Mouse (Mus musculus) spleen, postnatal 4 days (tissue): ENCODE data around the gene Nadsyn1.

Source experiments
- DNase-seq, 2 experiments: peaks; one replicate each; pipeline ENCODE4 v3.0.0; 2022; ENCODE audit warnings: low spot score in 2 of 2

Gene Nadsyn1

DNA sequence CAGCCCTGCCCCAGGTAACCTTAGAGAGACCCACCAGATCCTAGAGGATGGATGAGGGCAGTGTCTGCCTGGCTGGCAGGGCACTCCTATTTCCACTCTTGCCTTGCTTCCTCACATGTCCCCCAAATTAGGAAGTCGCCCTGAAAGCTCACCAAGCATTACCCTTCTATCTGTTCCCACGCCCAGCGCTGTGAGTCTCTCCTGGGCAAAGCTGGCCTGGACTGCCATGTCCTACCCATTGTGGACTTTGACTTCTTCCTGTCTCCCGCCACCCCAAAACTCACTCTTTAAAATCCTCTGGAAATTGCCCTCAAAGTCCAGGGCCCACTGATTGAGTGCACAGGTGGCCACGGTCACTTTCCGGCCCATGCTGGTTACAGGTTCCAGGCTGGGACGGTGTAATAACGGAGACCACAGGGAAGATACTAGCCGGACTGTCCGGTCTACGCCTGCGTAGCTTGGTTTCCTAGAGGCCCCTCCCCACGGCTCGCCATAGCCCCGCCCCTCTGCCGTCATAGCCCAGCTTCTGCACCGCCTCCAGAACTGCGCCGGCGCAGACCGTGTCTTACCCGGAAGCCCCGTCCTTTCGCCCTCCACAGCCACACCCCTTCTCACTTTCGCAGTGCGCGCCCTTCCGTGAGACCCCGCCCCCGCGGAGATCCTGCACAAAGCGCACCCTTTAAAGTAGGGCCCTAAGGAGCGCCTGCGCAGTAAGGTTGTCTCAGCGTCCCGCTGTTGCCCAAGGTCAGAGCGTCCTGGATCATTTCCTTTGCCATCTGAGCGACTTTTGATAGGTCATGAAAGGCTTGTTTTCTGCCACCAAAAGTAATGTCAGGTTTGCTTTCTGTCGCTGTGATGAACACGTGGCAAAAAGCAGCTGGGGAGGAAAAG, at the start of gene Nadsyn1, which contains the start of gene Dhcr7:
Nadsyn1 (minus strand) TSS at position 475 of the 891 bp plus-strand sequence.
Dhcr7 (plus strand) TSS at position 771 of the 891 bp plus-strand sequence.
- DNase-seq, result peak; percentile 99

DNA sequence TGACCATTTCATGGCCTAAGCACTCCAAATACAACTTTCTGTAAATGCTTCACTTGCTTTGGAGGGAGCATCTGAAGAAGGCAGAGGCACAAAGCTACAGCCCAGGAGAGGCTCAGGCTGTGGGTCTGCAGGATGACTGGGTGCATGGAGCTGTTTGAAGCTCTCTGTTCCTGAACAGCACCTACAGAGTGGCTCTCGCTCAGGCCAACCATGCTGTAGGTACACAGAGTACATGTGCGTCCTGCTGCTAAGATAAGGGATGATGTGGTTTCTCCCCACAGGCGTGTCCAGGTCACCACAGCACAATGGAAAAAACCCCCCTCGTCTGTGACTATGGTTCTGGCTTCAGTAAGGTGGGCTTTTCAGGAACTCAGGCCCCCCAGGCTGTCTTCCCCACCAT, 46.2 kb upstream of the Nadsyn1 start:
- no peak for DNase-seq

DNA sequence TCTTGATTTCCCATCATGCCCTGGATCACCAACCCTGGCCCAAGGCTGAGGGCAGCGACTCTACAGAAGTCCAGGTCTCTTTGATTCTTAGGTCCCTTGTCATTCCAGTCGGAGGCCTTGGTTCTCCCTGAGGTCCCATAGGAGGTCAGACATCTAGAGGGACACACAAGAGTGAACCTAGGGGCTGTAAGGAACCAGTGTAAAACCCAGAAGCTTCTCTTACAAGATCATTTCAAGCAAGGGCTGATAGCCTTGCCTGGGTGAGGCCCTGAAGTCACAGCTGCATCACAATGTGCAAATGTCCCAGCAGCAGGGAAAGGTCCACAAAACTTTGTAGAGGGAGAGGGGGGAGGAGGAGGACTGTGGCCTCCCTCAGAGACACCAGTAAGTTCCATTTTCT, 43.9 kb upstream of the Nadsyn1 start, which contains the start of gene Gm498:
Gm498 (plus strand) TSS at position 301 of the 400 bp plus-strand sequence.
- DNase-seq, result no peak

DNA sequence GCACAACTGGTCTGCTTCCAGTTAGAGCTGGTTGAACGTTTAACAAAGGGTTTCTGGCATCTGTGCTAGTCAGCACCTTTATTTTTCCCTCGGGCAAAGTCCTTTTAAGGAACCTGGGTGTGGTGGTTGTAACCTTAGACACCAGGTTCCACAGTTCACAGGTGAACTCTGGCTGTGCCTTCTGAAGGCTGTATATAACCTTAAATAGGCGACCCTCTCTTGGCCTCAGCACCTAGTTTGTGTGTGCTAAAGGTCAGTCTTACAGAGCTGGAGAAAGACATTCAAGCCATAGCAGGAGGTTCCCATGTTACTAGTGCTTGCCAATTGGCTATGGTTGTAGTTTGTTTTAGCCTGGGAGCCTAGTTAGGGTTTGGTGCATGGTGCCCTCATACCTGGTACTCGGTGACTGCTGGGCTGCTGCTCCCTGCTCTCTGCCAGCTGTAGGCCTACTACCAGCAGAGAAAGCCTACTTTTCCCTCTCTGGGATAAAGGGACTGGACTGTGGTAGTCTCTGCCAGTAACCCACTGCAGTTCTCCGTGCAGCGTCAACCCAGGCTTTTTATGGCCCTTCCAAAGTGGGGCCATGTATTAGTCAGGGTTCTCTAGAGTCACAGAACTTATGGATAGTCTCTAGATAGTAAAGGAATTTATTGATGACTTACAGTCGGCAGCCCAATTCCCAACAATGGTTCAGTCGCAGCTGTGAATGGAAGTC, 26.3 kb upstream of the Nadsyn1 start:
- no peak for DNase-seq

DNA sequence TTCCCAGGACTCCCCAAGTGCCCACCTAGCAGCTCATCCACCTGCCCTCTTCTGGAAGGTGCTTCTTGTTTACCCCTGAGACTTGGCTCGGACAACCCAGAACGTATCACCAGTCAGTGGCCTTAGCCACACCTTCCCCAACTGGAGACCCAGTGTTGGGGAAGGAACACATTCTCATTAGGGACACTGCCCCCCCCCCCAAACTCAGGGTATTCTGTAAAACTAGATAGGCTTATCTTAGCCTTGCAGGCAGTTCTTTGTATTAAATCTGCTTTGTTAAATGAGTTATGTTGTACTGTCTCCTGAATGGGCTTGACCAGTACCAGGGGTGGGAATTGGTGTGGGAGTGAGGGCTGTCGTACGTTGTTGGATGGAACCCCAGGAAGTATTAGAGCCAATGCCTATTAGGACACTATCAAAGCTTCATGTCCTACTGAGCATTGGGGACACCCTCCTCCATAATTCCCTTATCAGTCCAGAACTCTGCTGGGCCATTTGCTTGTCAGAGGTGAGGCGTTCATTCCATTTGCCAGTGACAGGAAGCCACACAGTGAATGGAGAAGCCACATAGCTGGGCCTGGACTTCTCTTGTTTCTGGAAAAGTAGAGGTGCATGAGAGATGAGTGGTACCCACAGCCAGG, 25.6 kb upstream of the Nadsyn1 start:
- DNase-seq, result no peak

DNA sequence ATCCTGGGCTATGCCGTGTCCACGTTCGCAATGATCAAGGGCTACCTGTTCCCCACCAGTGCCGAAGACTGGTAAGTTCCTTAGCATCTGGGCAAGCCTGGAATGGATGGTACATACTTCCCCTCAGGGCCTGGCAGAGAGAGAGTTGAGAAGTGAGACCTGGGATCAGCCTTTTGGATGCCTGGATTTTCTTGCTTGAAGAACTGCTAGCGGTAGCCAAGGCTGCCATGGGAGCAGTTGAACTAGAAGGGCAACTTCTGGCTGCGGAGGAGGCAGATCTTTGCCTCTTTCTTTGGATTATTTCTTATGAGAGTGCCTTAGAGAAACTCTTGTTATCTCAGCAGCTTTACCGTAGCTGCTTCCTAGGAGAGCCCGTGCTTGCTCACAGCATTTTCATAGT, 18.7 kb upstream of the Nadsyn1 start:
- DNase-seq, result no peak

DNA sequence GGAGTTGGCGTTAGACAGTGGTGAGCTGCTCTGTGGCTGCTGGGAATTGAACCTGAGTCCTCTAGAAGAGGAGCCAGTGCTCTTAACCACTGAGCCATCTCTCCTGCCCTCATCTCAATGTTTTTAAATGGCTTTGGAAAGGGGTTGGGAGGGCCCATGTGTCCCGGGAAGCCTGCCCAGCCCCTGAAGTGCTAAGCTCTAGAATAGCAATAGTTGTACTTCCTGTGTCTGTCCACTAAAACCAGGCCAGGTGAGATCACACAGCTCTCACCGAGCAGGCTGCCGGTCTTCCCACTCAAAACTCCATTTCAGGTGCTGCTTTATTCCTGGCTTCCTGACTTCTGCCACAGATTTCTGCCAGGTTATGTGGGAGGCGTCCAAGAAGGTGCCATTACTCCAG, 17.5 kb upstream of the Nadsyn1 start:
- DNase-seq, result no peak

DNA sequence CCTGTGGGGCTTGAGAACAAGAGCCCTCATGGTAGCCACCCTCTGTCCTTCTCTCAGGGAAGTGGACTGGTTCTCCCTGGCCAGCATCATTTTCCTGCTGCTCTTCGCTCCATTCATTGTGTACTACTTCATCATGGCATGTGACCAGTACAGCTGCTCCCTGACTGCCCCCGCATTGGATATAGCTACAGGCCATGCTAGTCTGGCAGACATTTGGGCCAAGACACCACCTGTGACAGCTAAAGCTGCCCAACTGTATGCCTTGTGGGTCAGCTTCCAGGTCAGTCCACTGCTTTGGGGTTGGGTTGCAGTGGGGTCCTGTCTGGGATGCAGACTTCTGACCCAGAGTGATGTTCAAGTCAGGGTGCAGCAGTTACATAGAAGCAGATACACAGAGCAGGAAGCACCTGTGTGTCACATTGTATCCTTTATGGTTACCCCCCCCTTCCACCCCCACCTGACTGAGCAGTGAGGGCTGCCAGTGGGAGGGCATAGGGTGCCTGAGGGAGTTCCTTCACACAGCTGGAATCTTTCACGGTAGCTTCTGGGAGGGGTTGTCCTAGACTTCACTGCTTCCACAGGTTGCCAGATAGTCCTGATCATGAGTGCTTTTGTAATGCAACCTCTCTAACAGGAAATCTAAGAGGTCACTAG, 15.2 kb upstream of the Nadsyn1 start:
- no peak for DNase-seq

DNA sequence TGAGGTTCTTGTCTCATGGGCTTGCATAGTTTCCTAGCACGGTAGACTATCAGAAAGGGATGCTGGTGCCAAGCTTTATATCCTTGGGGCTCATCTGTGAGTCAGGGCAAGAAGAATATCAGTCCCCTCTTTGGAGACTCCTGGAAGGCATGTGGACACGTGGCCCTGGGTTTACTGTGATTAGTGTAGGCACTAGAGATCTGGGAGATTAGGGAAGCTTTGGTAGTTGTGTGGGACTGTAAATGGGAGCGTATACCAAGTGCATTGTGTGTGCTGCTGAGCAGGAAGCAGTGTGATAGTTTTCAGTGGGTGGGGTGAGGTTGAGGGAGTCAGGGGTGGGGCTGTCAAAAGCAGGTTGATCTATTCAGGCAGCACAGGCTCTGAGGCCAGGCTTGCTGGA, 12.3 kb upstream of the Nadsyn1 start:
- DNase-seq, result no peak

DNA sequence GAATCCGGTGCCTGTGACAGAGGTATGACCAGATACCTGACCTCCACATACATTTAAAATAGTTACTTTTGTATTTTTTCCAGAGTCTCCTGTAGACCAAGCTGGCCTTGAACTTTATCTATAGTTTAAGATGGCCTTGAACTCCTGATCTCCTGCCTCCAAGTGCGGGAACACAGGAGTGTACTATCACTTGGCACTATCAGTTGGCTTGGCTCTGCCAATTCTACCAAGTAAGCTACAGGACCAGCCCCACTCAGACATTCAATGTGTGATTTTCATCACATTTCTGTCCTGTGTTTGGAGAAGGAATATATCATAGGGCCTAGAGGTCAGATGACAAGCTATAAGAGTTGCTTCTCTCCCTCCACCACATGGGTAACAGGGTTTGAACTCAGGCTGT, 11.7 kb upstream of the Nadsyn1 start:
- no peak for DNase-seq

DNA sequence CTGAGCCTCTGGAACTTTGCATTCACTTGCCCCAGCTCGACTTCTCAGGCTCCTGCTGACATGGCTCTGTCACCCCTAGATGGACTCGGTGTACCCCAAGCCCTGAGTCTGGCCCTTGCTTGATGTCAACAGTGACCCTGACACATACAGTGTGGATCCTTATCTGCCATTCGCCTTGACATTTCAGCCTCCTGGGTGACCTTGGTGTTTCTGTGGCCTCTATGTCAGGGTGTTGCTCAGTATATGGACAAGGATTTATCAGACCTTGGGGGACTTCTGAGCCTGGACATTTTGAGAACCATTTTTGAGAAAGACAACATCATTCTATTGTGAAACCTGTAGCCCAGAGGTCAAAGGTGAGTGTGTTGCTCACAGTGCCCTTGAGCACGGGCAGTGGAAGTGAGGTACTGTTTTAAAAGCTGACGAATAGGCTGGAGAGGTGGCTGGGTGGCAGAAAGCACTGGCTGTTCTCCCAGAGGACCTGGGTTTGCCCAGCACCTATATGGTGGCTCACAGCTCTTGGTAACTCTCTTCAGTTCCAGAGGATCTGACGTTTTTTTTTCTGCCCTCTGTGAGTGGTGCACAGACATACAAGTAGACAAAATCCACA, 11.0 kb upstream of the Nadsyn1 start:
- DNase-seq, result no peak

DNA sequence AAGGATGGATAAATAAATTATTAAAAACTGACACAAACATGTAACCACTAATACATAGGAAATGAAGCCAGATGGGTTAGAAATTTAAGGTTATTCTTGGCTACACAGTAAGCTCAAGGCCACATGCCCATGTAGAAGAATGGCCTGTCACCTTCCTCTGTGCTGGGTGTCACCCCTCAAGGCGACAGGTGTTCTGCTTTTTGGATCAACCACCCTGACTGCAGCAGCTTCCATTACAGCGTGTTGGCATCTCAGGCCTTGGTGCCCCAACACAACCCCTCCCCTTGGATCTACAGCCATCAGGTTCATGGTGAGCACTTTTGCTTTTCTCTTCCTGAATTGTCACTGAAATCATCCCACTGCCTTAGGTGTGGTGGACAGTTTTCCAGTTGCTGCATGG, 10.0 kb upstream of the Nadsyn1 start:
- DNase-seq, result no peak

DNA sequence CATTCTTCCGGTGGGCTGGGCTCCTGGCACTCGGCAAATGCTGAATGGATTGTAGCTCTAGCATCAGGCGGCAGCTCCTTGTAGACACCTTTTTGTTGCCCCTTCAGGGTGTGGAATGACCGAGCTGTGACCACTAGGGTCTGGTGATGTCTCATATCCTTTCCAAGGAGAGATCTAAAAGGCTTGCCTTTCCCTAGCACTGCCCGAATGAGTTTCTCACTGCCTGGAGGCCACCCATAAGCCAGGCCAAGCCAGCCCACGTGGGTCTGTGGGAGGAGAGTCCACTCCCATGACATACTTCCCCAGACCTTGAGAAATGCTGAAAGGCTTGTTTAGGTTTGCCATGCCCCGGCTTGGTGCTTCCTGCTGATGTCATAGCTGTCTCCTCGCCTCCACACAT, 9.5 kb upstream of the Nadsyn1 start:
- DNase-seq, result no peak

DNA sequence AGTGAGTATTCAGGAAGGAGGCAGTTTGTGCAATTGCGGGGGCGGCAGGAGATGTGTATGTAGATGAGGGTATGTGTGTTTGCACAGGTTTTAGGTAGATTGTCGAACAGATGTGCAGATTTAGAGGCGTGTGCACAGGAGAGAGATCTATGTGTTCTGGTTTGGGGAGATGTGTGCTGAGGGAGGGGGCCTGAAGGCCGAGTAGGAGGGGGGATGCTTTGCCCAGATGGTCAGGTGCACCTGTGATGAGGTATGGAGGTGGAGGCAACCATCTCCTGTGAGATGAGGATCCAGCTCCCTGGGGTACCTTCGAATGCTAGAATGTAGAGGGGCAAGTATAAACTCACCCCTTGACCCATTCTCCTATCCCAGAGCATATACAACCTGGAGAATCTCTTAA, 7.8 kb upstream of the Nadsyn1 start:
- no peak for DNase-seq

DNA sequence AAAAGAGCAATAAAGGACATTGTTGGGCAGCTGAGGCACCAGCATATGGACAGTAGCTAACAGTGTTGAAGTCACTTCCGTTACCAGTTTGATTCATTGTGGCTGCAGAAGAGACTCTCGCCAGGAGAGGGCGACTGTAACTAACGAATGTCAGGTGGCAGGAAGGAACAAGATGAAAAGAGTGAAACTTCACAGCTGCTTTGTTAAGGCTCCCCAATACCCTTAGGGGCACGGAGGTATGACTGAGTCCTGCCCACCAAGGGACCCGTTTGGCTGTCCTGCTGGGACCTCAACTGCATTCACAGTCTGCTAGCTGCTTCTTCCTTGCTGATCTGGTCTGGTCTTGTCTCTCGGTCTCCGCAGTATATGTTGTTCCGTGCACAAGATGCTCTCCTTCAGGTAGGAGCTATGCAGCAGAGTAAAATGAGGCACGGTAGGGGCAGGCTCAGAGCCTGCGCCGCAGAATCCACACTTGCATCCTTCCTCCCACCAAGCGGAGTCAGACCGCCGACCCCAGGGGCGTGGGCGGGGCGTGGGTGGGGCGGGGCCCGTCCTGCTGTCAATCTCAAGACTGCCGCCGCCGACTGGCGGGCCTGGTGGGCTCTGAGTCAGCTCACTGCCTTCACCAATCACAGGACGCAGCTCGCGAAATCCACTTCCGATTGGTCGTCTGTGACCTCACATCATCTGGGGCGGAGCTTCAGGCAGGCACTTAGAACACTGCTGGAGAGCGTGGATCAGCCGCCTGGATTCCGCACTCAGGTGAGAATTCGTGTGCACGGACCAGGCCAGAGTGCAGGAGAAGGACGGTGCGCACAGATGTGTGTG, 7.1 kb upstream of the Nadsyn1 start:
- peak; percentile 90 to 93 for DNase-seq

DNA sequence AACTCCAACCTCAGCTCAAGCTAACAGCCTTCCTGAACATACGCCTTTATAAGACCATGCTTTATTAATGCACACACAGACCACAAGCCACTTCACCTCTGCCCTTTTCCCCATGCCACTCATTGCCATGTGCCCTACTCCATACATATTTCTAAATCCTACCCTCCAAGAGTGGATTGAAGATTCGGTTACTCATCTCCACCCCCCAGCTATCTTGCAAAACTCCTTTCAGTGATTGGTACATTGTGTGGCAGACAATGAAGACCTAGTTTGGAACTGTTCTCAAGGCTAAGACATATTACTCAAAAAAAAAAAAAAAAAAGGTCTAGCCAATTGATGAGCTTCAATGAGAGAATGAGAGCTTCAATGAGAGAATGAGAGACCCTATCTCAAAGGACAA, 4.3 kb upstream of the Nadsyn1 start:
- no peak for DNase-seq

DNA sequence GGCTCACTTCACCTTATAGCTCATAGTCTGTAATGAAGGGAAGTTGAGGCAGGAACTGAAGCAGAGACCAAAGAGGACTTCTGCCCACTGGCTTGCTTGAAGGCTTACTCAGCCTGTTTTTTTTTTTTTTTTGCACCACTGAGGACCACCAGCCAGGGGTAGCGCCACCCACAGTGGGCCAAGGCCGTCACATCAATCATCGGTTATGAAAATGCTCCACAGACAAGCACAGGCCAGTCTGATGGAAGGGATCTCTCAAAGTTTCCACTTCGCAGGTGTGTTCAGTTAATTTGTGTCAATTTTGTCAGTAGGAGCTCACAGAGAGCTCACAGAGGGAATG, 587 bp upstream of the Nadsyn1 start:
- no peak for DNase-seq

DNA sequence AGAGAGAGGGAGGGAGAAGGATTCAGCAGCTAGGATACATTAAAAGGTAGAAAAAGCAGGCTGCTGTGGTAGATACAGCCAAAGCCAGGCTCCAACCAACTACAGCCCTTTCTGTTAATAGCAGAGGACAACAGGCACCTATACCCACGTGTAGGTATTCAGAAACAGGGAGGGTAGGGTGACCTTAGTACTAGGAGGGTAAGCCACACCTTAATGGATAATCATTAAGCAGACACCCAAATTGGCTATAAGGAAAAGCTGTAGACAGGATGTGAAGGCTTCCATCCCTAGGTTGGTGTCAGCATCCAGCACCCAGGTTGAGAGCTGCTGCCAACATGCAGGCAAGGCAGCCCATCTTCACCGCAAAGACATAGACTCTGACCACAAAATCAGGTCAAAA, 1.4 kb downstream of the Nadsyn1 start:
- DNase-seq, result no peak

DNA sequence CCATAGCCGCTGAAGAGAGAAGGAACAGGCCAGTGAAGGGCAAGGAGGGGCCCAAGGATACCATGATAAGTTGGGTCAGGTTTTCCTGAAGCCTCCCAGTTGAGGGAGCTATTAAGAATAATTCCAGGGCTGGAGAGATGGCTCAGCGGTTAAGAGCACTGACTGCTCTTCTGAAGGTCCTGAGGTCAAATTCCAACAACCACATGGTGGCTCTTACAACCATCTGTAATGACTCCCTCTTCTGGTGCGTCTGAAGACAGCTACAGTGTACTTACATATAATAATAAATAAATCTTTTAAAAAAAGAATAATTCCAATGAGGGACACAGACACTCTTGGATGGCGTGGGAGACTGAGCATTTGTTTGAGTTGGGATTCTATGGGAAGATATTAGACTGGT, 3.4 kb downstream of the Nadsyn1 start:
- no peak for DNase-seq

DNA sequence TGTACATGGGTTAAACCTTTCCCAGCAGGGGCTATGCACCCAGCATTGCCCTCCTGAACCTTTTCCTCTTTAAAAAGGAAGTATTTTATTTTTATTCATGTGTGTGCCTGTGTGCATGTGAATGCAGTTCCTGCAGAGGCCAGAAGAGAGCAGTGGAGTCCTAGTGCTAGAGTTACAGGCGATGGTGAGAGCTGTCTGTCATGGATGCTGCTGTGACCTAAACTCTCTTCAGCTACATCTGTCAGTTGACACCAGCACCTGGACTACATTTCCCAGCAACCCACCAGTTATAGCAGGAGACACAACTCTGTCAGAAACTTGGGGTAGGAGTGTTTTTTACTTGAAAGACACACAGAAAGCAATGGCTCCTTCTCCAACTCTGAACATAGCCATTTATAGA, 13.7 kb downstream of the Nadsyn1 start:
- no peak for DNase-seq

DNA sequence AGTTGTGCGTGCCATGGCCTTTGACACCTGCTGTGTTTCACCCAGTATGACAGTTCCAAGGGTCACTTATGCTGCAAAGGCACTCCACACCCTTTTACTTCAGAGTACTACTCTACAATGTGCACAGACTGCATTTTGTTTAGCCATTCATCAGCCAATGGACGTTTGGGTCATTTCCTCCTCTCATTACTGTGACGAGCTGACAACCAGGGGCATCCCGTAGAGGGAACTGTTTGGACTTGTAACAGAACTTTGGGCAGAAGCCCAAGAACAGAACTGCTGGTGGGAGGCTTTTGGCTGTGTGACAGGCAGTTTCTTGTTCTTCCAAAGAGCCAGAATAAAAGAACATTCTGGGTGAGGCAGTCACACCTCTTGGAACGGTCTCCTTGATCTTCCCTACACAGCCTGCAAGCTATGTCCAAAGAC, 17.4 kb downstream of the Nadsyn1 start:
- DNase-seq, result no peak
